Mouse (Mus musculus) kidney, embryonic 14.5 days (tissue): ENCODE data around the gene Tmem165. TPM values are rescaled to one million over a fixed set of nuclear protein-coding genes. Genes with fewer than 3 reads are reported as not detected.

Experiments
- ATAC-seq: fragments of 200-750 bp; cut with Nextera tagmentation; 2 replicates; pipeline ENCODE4 v1.8.0; 2017; ENCODE audit warnings: moderate number of reproducible peaks, mild to moderate bottlenecking, moderate TSS enrichment, moderate library complexity; ENCODE audit not compliant: low FRiP score, low TSS enrichment
- H3K27ac ChIP-seq: fragments of 300-500 bp; sonication (generic); 2 replicates; pipeline ENCODE4 v1.5.1; 2014; ENCODE audit warnings: low read depth, mild to moderate bottlenecking, low read length, moderate library complexity, mixed read lengths
- H3K27me3 ChIP-seq: fragments of 300-500 bp; sonication (generic); 2 replicates; pipeline ENCODE4 v1.6.1; 2014; ENCODE audit warnings: mild to moderate bottlenecking, low read length; ENCODE audit not compliant: control insufficient read depth, insufficient read depth
- H3K36me3 ChIP-seq: fragments of 300-500 bp; sonication (generic); 2 replicates; pipeline ENCODE4 v1.6.1; 2014; ENCODE audit warnings: low read length, mixed read lengths; ENCODE audit not compliant: control insufficient read depth, insufficient read depth
- H3K4me1 ChIP-seq: fragments of 300-500 bp; sonication (generic); 2 replicates; pipeline ENCODE4 v1.6.1; 2014; ENCODE audit warnings: low read length, mixed read lengths; ENCODE audit not compliant: control insufficient read depth, insufficient read depth
- H3K4me2 ChIP-seq: fragments of 300-500 bp; sonication (generic); replicated peaks from 2 replicates; pipeline ENCODE4 v1.6.1; 2014; ENCODE audit warnings: low read depth, mild to moderate bottlenecking, low read length
- H3K4me3 ChIP-seq: fragments of 300-500 bp; sonication (generic); 2 replicates; pipeline ENCODE4 v1.5.1; 2014; ENCODE audit warnings: mild to moderate bottlenecking, low read length
- H3K9ac ChIP-seq: fragments of 300-500 bp; sonication (generic); 2 replicates; pipeline ENCODE4 v1.6.1; 2014; ENCODE audit warnings: low read depth, mild to moderate bottlenecking, low read length, moderate library complexity
- H3K9me3 ChIP-seq: fragments of 300-500 bp; sonication (generic); 2 replicates; pipeline ENCODE4 v1.6.1; 2016; ENCODE audit warnings: low read length; ENCODE audit not compliant: control insufficient read depth
- WGBS: fragments of 180-500 bp; shearing (Covaris S2); extraction: QIAGEN DNeasy Blood & Tissue Kit; methylation state at CpG from one replicate; pipeline ENCODE4 v1.1.7; 2014; 5-methylcytosine and 5-hydroxymethylcytosine counted together
- polyA plus RNA-seq: library from polyadenylated mRNA; unstranded; fragments of >200 nt; fragmentation: Nextera tagmentation; extraction: Ambion mirVana; gene quantifications from 2 replicates; pipeline ENCODE4 v1.2.1, GENCODE M21; 2014

Gene Tmem165
- polyA plus RNA-seq, 1 experiment from 2014 or later: 139 TPM

DNA sequence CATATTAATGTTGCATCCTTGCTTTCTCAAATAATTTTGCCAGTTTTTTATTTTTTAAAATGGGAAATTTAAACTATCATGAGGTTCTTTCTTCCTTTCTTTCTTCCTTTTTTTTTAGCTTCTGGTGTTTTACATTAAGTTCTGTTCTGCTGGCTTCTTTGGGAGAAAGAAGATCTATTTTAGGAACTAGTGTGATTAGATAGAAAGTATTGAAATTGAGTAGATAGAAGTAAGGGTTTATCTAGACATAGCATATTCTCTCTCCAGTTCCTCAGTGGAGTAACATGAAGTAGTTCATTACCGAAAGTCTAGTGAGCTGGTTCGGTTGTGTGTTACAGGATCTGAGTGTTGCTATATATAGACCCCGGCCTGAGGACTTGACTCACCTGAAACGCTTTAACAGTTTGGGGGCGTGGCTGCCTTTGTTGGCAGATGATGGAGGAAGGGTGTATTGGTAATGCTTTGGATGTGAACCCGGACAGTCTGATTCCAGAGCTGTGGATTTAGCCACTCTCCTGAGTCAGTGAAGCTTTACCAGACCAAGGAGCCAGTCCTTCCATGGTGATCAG lies 10.8 kb downstream of the Tmem165 start:
- Histone ChIP-seq H3K27ac (no peak overlapping the region), H3K4me2 (no peak overlapping the region), H3K27me3 (no peaks in the 10 kb centered on the region), H3K4me1 (no peaks in the 10 kb centered on the region), H3K9ac (no peak overlapping the region), H3K36me3 (peaks cover 18% of the 10 kb centered on the region; the same call in 1 of the 2 replicates), H3K4me3 (no peak overlapping the region), H3K9me3 (no peaks in the 10 kb centered on the region)
- 76% methylated on average over 6 of the region's 6 CpGs for whole genome bisulfite sequencing
- ATAC-seq: no peak

DNA sequence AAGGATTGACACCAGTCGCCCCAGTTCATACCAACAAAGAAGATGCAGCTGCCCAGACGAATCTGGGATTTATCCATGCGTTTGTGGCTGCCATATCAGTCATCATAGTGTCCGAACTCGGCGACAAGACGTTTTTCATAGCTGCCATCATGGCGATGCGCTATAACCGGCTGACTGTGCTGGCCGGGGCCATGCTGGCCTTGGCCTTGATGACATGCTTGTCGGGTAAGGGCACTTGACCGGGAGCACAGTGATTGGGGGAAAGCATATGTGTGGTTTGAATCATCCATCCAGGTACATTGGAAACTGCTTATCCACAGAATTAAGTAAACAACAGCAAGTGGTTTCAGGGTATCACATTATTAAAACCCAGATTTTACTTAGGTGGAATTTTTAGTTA lies 15.7 kb downstream of the Tmem165 start:
- H3K9ac ChIP-seq: no peak overlapping the region
- peaks cover 53% of the 10 kb centered on the region for H3K36me3 ChIP-seq
- H3K27ac ChIP-seq: no peak overlapping the region
- ATAC-seq: no peak
- no peaks in the 10 kb centered on the region for H3K9me3 ChIP-seq
- no peaks in the 10 kb centered on the region for H3K27me3 ChIP-seq
- H3K4me2 ChIP-seq: no peak overlapping the region
- H3K4me1 ChIP-seq: no peaks in the 10 kb centered on the region
- WGBS: 92% methylated on average over 13 of the region's 13 CpGs
- H3K4me3 ChIP-seq: no peak overlapping the region

DNA sequence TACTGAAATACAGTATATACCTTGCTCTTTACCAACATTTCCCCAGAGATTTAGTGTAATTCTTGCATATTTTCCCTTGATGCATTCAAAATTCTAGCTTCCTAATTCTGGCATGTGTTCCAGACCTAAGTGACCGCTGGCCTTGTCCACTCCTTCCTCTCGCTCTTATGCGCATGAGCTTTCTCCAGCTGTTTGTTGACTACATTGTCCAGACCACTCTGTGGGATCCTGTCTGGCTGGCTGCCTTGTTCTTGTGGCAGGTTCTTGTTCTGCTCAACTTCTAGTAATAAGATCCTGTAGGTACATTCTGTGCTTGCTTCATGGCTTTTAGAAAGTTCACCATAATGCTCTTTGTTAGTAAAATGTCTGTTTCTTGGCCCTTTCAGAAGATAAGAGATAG lies 19.5 kb downstream of the Tmem165 start:
- Histone ChIP-seq H3K27me3 (no peaks in the 10 kb centered on the region), H3K9ac (no peak overlapping the region), H3K4me1 (no peaks in the 10 kb centered on the region), H3K27ac (no peak overlapping the region), H3K9me3 (no peaks in the 10 kb centered on the region), H3K4me3 (no peak overlapping the region), H3K36me3 (peaks cover 83% of the 10 kb centered on the region), H3K4me2 (no peak overlapping the region)
- 97% methylated on average over 3 of the region's 3 CpGs for WGBS
- no peak for ATAC-seq

DNA sequence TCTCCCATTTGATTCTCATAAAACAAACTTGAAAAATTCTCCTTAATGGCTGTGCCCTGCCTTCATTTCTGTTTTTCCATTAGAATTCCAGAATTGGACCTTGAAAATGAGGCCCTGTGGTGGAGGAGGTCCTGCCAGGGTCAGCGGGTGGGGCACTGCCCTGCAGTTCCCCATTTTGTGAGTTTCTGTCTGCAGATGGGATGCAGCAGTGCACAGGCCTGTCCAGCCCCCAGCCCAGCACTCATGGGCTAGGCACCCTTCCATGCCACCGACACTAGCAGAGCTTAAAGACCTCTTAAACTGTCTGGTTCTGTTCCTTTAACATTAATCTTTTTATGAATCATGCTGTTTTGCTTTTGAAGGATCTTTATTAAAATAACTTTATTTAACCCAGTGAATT lies 22.2 kb downstream of the Tmem165 start:
- H3K9me3 ChIP-seq: no peaks in the 10 kb centered on the region
- peaks cover 87% of the 10 kb centered on the region for H3K36me3 ChIP-seq
- no peak overlapping the region for H3K9ac ChIP-seq
- H3K27ac ChIP-seq: no peak overlapping the region
- 85% methylated on average over 2 of the region's 2 CpGs for WGBS
- no peak for ATAC-seq
- no peak overlapping the region for H3K4me2 ChIP-seq
- no peak overlapping the region for H3K4me3 ChIP-seq
- no peaks in the 10 kb centered on the region for H3K4me1 ChIP-seq
- no peaks in the 10 kb centered on the region for H3K27me3 ChIP-seq

DNA sequence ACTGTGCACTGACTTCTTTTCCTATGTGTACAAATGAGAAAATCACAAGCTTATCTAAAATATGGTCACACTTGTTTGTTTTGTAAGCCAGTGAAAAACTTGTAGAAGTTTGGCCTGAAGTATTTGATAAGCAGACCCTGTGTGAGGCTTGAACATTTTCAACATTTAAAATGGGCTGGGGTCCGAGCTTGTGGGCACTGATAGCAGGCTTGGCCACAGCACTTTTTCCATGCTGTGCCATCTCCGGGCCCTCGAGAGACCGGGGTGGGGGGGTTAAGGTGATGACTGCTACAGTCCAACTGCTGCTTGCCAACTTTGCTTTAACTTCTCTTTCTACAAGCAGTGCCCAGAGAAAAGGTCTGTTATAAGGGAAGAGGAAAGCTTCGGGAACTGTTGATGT lies 24.4 kb downstream of the Tmem165 start:
- 91% methylated on average over 5 of the region's 5 CpGs for WGBS
- no peak overlapping the region for H3K27ac ChIP-seq
- H3K9me3 ChIP-seq: no peaks in the 10 kb centered on the region
- ATAC-seq: no peak
- no peaks in the 10 kb centered on the region for H3K27me3 ChIP-seq
- H3K9ac ChIP-seq: no peak overlapping the region
- H3K4me2 ChIP-seq: no peak overlapping the region
- no peaks in the 10 kb centered on the region for H3K4me1 ChIP-seq
- peaks cover 86% of the 10 kb centered on the region for H3K36me3 ChIP-seq
- no peak overlapping the region for H3K4me3 ChIP-seq

DNA sequence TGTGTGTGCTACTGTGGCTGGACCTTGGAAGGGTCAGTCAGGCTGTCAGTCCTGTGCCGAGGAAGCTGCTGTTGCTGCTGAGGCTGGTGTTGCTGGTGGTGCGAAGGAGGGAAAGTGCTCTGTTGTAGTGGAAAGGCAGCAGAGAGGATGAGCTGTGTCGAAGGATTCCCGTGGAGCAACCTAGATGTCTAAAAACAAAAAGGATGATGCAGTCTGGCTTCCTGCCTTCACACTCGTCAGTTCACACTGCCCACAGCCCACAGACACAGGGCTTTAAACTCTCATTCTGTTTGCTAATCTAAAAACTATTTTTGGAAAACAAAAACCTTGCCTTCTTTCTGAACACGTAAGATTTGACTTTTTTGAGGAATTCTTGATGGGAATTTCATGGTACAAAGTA lies 33.0 kb downstream of the Tmem165 start:
- Histone ChIP-seq H3K36me3 (peaks cover 21% of the 10 kb centered on the region; the same call in 1 of the 2 replicates), H3K27me3 (no peaks in the 10 kb centered on the region), H3K4me2 (no peak overlapping the region), H3K9me3 (no peaks in the 10 kb centered on the region), H3K4me3 (no peak overlapping the region), H3K27ac (no peak overlapping the region), H3K9ac (no peak overlapping the region), H3K4me1 (no peaks in the 10 kb centered on the region)
- no peak for ATAC-seq
- 76% methylated on average over 6 of the region's 6 CpGs for WGBS

DNA sequence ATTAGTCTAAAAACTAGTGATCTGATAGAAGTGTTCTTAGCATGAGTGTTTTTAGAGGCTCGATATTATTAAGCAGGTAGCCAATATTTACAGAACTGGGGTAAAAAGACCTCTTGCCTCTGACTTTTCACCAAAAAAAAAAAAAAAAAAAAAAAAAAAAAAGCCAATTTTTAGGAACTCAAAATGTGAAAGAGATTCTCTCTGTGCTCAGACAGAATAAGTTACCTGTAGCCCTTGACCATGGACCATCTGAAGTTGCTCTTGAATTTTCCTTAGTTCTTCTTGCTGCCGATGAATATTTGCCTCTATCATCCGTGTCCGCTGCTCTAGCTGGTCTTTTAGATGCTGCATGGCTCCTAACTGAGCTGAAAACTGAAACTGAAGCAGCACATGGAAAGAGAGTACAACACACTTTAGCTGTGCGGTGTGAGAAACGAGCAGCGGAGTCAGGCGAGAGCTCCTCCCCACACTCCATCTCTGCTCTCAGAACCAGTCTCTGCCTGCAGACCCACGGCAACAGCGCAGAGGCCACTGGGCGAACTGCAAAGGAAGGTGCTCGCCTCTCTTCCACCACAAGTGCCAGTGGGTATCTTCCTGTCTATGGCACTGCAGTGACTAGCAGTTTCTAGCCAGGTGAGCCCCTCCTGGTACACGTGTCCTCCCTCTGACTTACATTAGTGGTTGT lies 47.6 kb downstream of the Tmem165 start:
- no peaks in the 10 kb centered on the region for H3K9me3 ChIP-seq
- H3K4me1 ChIP-seq: no peaks in the 10 kb centered on the region
- ATAC-seq: no peak
- peaks cover 46% of the 10 kb centered on the region for H3K36me3 ChIP-seq
- no peak overlapping the region for H3K27ac ChIP-seq
- no peak overlapping the region for H3K9ac ChIP-seq
- H3K4me3 ChIP-seq: no peak overlapping the region
- no peak overlapping the region for H3K4me2 ChIP-seq
- 93% methylated on average over 13 of the region's 13 CpGs for WGBS
- H3K27me3 ChIP-seq: no peaks in the 10 kb centered on the region

DNA sequence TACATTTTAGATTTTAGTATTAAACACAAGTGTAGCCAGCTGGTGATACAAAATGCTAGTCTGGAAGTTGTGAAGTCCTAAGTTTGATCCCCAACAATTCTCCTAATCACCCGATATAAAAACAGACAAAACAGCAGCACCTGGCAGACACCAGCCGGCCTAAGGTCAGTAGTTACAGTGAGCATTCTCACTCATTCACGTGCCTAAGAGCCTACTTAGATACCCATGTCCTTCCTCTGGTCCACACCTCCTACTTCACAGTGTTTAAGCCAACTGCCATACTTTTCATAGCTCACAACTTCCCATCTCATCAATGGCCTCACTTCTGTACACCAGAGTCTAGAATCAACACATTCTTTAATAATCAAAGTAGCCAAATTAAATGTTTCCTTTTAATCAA lies 59.6 kb downstream of the Tmem165 start:
- Histone ChIP-seq H3K27me3 (no peaks in the 10 kb centered on the region), H3K27ac (no peak overlapping the region), H3K4me2 (no peak overlapping the region), H3K4me1 (no peaks in the 10 kb centered on the region), H3K36me3 (peaks cover 25% of the 10 kb centered on the region; the same call in 1 of the 2 replicates), H3K4me3 (no peak overlapping the region), H3K9me3 (no peaks in the 10 kb centered on the region), H3K9ac (no peak overlapping the region)
- WGBS: 82% methylated on average over 3 of the region's 3 CpGs
- ATAC-seq: no peak

DNA sequence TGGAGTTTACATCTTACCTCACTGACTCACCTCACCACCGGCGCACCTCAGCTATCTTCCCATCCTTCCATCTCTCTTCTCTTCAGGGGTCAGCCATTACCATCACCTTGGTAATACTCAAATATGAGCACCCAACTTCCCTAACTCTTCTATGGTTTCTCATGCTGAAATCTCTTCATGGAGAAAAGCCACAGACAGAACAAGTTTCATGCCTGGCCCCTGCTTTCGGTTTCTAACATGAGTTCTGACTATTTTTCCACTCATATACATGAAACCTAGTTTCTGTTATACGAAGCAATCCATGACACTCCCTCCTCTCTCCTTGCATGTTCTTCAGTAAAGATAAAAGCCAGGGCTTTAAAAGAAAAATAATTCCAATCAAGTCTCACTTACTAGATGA lies 60.2 kb downstream of the Tmem165 start:
- H3K9me3 ChIP-seq: no peaks in the 10 kb centered on the region
- no peaks in the 10 kb centered on the region for H3K4me1 ChIP-seq
- no peak for ATAC-seq
- H3K27me3 ChIP-seq: no peaks in the 10 kb centered on the region
- H3K27ac ChIP-seq: no peak overlapping the region
- H3K36me3 ChIP-seq: peaks cover 25% of the 10 kb centered on the region; the same call in 1 of the 2 replicates
- no peak overlapping the region for H3K4me3 ChIP-seq
- whole genome bisulfite sequencing: 94% methylated on average over 4 of the region's 4 CpGs
- H3K4me2 ChIP-seq: no peak overlapping the region
- H3K9ac ChIP-seq: no peak overlapping the region
